Mouse (Mus musculus): ENCODE measurements at regions not wholly inside any gene's neighbourhood (a gene's known extent, or its start where the extent isn't known, plus 50 kb on each side); places are given as distances from the start of the nearest gene placed in this dataset.
A peak's percentile ranks its signal among the peaks of the same experiment; 100 is the strongest.

DNA sequence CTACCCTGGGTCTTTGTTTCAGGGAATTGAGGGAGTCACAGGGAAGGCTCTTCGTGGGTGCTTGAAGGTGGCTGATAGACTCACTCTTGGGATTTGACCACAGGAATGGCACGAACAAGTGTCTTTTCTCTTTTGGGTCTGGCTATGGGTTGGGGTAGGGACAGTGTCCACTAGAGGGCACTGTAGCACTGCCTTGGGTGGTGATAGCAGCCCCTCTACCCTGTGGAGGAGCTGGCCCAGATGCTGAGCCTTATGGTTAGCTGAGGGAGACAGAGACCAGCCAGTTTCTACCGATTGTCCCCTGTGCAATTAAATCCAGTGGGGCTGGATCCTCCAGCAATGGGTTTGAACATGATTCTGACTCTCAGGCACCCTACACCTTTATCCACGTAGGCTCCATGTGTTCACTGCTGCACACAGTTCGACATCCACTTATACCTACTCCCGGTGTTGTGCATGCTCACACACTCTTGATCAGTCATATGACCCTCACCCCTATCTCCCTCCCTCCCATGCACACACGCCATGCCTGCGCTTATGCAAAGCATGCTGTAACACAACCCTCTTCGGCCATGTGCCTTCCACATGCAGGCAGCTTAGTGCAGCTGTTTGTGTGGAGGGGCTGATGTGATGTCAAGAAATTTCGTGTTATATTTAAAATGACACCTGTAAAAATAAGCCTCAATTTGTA lies 136.6 kb downstream of the Ttc32 start:
- no peak for TF ChIP-seq POLR2A (IDR thresholded peaks at IDR 0.05; ENCODE audit: low read depth, low read length)
- peak; percentile 16; the same call in 1 of the 2 replicates for TF ChIP-seq CTCF (IDR thresholded peaks at IDR 0.05; ENCODE audit: extremely low read depth, insufficient read depth, insufficient read length, insufficient replicate concordance)
